Mouse (Mus musculus): ENCODE results near the gene Hjurp.

DNA sequence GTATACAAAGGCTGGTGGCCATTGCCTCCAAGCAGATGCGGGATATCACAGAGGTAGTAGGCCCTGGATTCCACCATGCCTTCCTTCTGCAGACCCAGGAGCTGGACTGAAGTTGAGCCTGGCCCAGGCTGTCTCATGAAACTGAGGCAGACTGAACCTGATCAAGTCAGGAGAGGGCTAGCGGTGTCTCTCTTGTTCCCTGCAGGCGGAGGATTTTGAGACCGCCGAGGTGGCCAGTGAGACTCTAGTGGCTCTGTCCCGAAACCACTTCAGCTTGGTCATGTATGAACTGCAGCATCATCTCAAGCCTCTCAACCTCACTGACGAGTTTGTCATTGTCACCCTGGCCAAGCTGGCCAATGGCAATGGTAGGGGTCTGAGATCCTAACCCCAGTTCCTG is 47.0 kb downstream of the Hjurp start:
- TF ChIP-seq CTCF (IDR thresholded peaks at IDR 0.05; ENCODE audit: insufficient read depth, low read length) (no peak), POLR2A (IDR thresholded peaks at IDR 0.05; ENCODE audit: borderline replicate concordance, extremely low read depth, low read depth, low read length) (no peak)
